Mouse (Mus musculus): Measurements from ENCODE around the gene Naa60.

DNA sequence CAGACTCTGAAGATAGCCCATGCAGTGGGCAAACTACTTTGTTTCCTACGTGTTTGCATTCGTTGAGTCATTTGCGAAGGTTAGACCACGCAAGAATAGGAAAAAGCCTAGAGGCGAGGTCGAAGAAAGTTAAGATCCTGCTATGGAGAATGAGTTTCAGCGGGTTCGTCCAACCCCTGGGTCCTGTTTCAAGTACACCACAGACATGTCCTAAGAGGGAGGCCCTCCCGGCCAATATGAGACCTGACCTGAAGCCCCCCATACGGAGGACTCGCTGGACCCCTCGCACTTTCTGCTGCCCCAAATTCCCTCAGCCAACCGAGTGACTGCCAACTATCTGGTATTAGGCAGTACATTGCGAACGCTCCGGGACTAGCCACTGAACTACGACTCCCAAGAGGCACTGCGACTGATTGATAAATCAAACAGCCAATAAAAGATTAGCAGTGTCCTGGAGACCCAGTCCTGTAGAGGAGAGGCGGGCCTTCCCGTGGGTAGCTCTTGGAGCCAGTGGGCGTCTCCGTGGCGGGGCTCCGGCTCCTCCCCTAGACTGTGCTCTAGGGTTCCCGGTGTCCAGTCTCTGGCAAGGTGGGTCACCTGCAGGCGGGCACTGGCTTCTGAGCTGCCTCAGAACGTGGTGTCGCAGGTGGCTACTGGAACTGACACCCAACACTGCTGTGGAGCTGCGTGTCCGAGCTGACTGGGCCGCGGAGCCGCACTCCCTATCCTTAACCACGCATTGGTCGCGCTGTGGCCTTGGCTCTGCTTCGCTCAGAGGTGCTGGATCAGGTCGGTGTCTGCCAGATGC is 25.3 kb upstream of the Naa60 start, which contains the start of gene Zfp174:
- no peak for TF ChIP-seq CTCF (IDR thresholded peaks at IDR 0.05; ENCODE audit: low read depth, low read length)
- no peak for TF ChIP-seq GATA1 (IDR thresholded peaks at IDR 0.05; ENCODE audit: borderline replicate concordance, low read length)
- TF ChIP-seq TAL1 (conservative IDR thresholded peaks at IDR 0.05; ENCODE audit: low read depth, low read length) = no peak
- TF ChIP-seq GATA2 (IDR thresholded peaks at IDR 0.05; ENCODE audit: borderline replicate concordance, low read depth, low read length) = no peak
- no peak for TF ChIP-seq POLR2AphosphoS5 (IDR thresholded peaks at IDR 0.05; ENCODE audit: insufficient replicate concordance, low read depth, low read length)
